Mouse (Mus musculus) hindbrain, embryonic 15.5 days (tissue): ENCODE measurements around the gene Rac3. TPM values are rescaled to one million over a fixed set of nuclear protein-coding genes. Genes with fewer than 3 reads are reported as not detected.

Experiments used
- ATAC-seq: fragments of 200-750 bp; cut with Nextera tagmentation; 2 replicates; pipeline ENCODE4 v1.8.0; 2017; ENCODE audit warnings: low read depth, moderate number of reproducible peaks, moderate TSS enrichment; ENCODE audit not compliant: low FRiP score
- H3K27ac ChIP-seq: fragments of 300-500 bp; sonication (generic); replicated peaks from 2 replicates; pipeline ENCODE4 v1.5.1; 2015; ENCODE audit warnings: mild to moderate bottlenecking, inconsistent platforms
- H3K27me3 ChIP-seq: fragments of 300-500 bp; sonication (generic); 2 replicates; pipeline ENCODE4 v1.6.1; 2015; ENCODE audit warnings: control low read depth, inconsistent platforms
- H3K36me3 ChIP-seq: fragments of 300-500 bp; sonication (generic); 2 replicates; pipeline ENCODE4 v1.6.1; 2015; ENCODE audit warnings: control low read depth, inconsistent platforms
- H3K4me1 ChIP-seq: fragments of 300-500 bp; sonication (generic); replicated peaks from 2 replicates; pipeline ENCODE4 v1.6.1; 2015; ENCODE audit warnings: control low read depth, inconsistent platforms
- H3K4me2 ChIP-seq: fragments of 300-500 bp; sonication (generic); 2 replicates; pipeline ENCODE4 v1.6.1; 2015; ENCODE audit warnings: moderate library complexity, mild to moderate bottlenecking, inconsistent platforms
- H3K4me3 ChIP-seq: fragments of 300-500 bp; sonication (generic); 2 replicates; pipeline ENCODE4 v1.5.1; 2015; ENCODE audit warnings: mild to moderate bottlenecking, inconsistent platforms
- H3K9ac ChIP-seq: fragments of 300-500 bp; sonication (generic); 2 replicates; pipeline ENCODE4 v1.6.1; 2015; ENCODE audit warnings: inconsistent platforms
- H3K9me3 ChIP-seq: fragments of 300-500 bp; sonication (generic); 2 replicates; pipeline ENCODE4 v1.6.1; 2016; ENCODE audit warnings: control low read depth, inconsistent platforms
- WGBS: fragments of 180-500 bp; shearing (Covaris S2); methylation state at CpG from one replicate; pipeline ENCODE4 v1.1.7; 2015; 5-methylcytosine and 5-hydroxymethylcytosine counted together
- polyA plus RNA-seq: library from polyadenylated mRNA; unstranded; fragments of >200 nt; fragmentation: Nextera tagmentation; extraction: Ambion mirVana; gene quantifications from 2 replicates; pipeline ENCODE4 v1.2.1, GENCODE M21; 2015

Rac3 gene
- polyA plus RNA-seq, 1 experiment from 2014 or later: 587 TPM

- Histone ChIP-seq H3K4me2 (no peak overlapping the region), H3K4me1 (peaks cover 30% of the 10 kb centered on the region), H3K27me3 (no peaks in the 10 kb centered on the region), H3K27ac (no peak overlapping the region), H3K9ac (no peak overlapping the region), H3K4me3 (no peak overlapping the region), H3K9me3 (no peaks in the 10 kb centered on the region), H3K36me3 (no peaks in the 10 kb centered on the region)
- 71% methylated on average over 2 of the region's 2 CpGs for WGBS
- ATAC-seq: no peak
Measured at GRCm38 (mm10) chr11:120709551-120709950, 11.7 kb upstream of the Rac3 start.

GRCm38 (mm10) chr11:120710672-120711071 is 10.6 kb upstream of the Rac3 start:
- Histone ChIP-seq H3K4me3 (no peak overlapping the region), H3K9me3 (no peaks in the 10 kb centered on the region), H3K27ac (no peak overlapping the region), H3K4me2 (no peak overlapping the region), H3K36me3 (peaks cover 1% of the 10 kb centered on the region; the same call in 1 of the 2 replicates), H3K4me1 (peaks cover 35% of the 10 kb centered on the region), H3K27me3 (no peaks in the 10 kb centered on the region), H3K9ac (no peak overlapping the region)
- WGBS: 65% methylated on average over 5 of the region's 5 CpGs
- ATAC-seq: no peak

- Histone ChIP-seq H3K4me2 (peak overlapping the region; percentile 100), H3K9me3 (no peaks in the 10 kb centered on the region), H3K36me3 (peaks cover 6% of the 10 kb centered on the region), H3K4me3 (no peak overlapping the region), H3K9ac (no peak overlapping the region), H3K27me3 (no peaks in the 10 kb centered on the region), H3K27ac (0 out of 2 replicates have a peak overlapping the region, but pooled peaks have one; percentile 85), H3K4me1 (peaks cover 33% of the 10 kb centered on the region)
- 63% methylated on average over 8 of the region's 8 CpGs for WGBS
- no peak for ATAC-seq
Measured at GRCm38 (mm10) chr11:120711980-120712604, 9.2 kb upstream of the Rac3 start.

- Histone ChIP-seq H3K27me3 (no peaks in the 10 kb centered on the region), H3K9me3 (no peaks in the 10 kb centered on the region), H3K27ac (peak overlapping the region; percentile 85), H3K4me1 (peaks cover 33% of the 10 kb centered on the region), H3K4me3 (peak overlapping the region; percentile 62), H3K36me3 (peaks cover 14% of the 10 kb centered on the region), H3K9ac (peak overlapping the region; percentile 60), H3K4me2 (peak overlapping the region; percentile 100)
- WGBS: 1% methylated on average over 38 of the region's 38 CpGs
- peak; percentile 60 for ATAC-seq
Measured at GRCm38 (mm10) chr11:120712771-120713568, 8.3 kb upstream of the Rac3 start.

- H3K36me3 ChIP-seq: peaks cover 14% of the 10 kb centered on the region
- no peaks in the 10 kb centered on the region for H3K27me3 ChIP-seq
- 2% methylated on average over 53 of the region's 53 CpGs for WGBS
Measured at GRCm38 (mm10) chr11:120713580-120714518, 7.4 kb upstream of the Rac3 start, which contains the start of the genes Cenpx and Lrrc45. Gene Cenpx (minus strand): TSS chr11:120713738. Gene Lrrc45 (plus strand): TSS chr11:120713925.

GRCm38 (mm10) chr11:120714546-120714945 is 6.7 kb upstream of the Rac3 start:
- peak overlapping the region; percentile 56 for H3K9ac ChIP-seq
- 63% methylated on average over 10 of the region's 10 CpGs for WGBS

More at GRCm38 (mm10) chr11:120713580-120714518, 7.4 kb upstream of the Rac3 start, which contains the start of the genes Cenpx and Lrrc45:
- H3K4me3 ChIP-seq: peak within 1 kb of the TSS; percentile 62
- ATAC-seq: peak; percentile 98
- H3K9me3 ChIP-seq: no peaks in the 10 kb centered on the region
- peak within 1 kb of the TSS; percentile 85 for H3K27ac ChIP-seq
- peak within 1 kb of the TSS; percentile 60 for H3K9ac ChIP-seq
- peaks cover 33% of the 10 kb centered on the region for H3K4me1 ChIP-seq
- peak within 1 kb of the TSS; percentile 100 for H3K4me2 ChIP-seq

GRCm38 (mm10) chr11:120715131-120715530 is 6.1 kb upstream of the Rac3 start:
- Histone ChIP-seq H3K4me1 (peaks cover 38% of the 10 kb centered on the region), H3K27ac (no peak overlapping the region), H3K9ac (no peak overlapping the region), H3K27me3 (no peaks in the 10 kb centered on the region), H3K9me3 (no peaks in the 10 kb centered on the region), H3K4me3 (no peak overlapping the region), H3K36me3 (peaks cover 18% of the 10 kb centered on the region), H3K4me2 (peak overlapping the region; percentile 100)
- 91% methylated on average over 9 of the region's 9 CpGs for WGBS
- no peak for ATAC-seq

More at GRCm38 (mm10) chr11:120714546-120714945, 6.7 kb upstream of the Rac3 start:
- Histone ChIP-seq H3K4me3 (peak overlapping the region; percentile 62), H3K4me2 (peak overlapping the region; percentile 100), H3K36me3 (peaks cover 14% of the 10 kb centered on the region), H3K4me1 (peaks cover 33% of the 10 kb centered on the region), H3K9me3 (no peaks in the 10 kb centered on the region), H3K27me3 (no peaks in the 10 kb centered on the region), H3K27ac (peak overlapping the region; percentile 57)
- no peak for ATAC-seq

- H3K4me3 ChIP-seq: no peak overlapping the region
- no peak overlapping the region for H3K27ac ChIP-seq
- WGBS: 88% methylated on average over 9 of the region's 9 CpGs
- peaks cover 18% of the 10 kb centered on the region for H3K36me3 ChIP-seq
- peaks cover 48% of the 10 kb centered on the region for H3K4me1 ChIP-seq
- H3K9ac ChIP-seq: no peak overlapping the region
- H3K27me3 ChIP-seq: no peaks in the 10 kb centered on the region
- no peak for ATAC-seq
- H3K9me3 ChIP-seq: no peaks in the 10 kb centered on the region
- no peak overlapping the region for H3K4me2 ChIP-seq
Measured at GRCm38 (mm10) chr11:120719242-120719641, 2.0 kb upstream of the Rac3 start.

- Histone ChIP-seq H3K36me3 (peaks cover 18% of the 10 kb centered on the region), H3K27me3 (no peaks in the 10 kb centered on the region), H3K27ac (no peak overlapping the region), H3K9me3 (no peaks in the 10 kb centered on the region), H3K4me3 (no peak overlapping the region), H3K9ac (no peak overlapping the region), H3K4me2 (peak overlapping the region; percentile 75; the same call in 1 of the 2 replicates), H3K4me1 (peaks cover 41% of the 10 kb centered on the region)
- ATAC-seq: no peak
- 90% methylated on average over 13 of the region's 13 CpGs for WGBS
Measured at GRCm38 (mm10) chr11:120719841-120720376, 1.4 kb upstream of the Rac3 start.

GRCm38 (mm10) chr11:120720450-120720849 is 820 bp upstream of the Rac3 start:
- 10% methylated on average over 17 of the region's 17 CpGs for WGBS
- peaks cover 35% of the 10 kb centered on the region for H3K4me1 ChIP-seq
- peak; percentile 24; the same call in 1 of the 2 replicates for ATAC-seq
- peak overlapping the region; percentile 81 for H3K27ac ChIP-seq
- H3K4me2 ChIP-seq: peak overlapping the region; percentile 75
- H3K27me3 ChIP-seq: no peaks in the 10 kb centered on the region
- peaks cover 18% of the 10 kb centered on the region for H3K36me3 ChIP-seq
- peak overlapping the region; percentile 89 for H3K9ac ChIP-seq
- H3K4me3 ChIP-seq: peak overlapping the region; percentile 57
- no peaks in the 10 kb centered on the region for H3K9me3 ChIP-seq

- 21% methylated on average over 21 of the region's 21 CpGs for WGBS
- ATAC-seq: no peak; the same call in 1 of the 2 replicates
- H3K27me3 ChIP-seq: no peaks in the 10 kb centered on the region
- peaks cover 40% of the 10 kb centered on the region for H3K4me1 ChIP-seq
- peak overlapping the region; percentile 57 for H3K4me3 ChIP-seq
- H3K9me3 ChIP-seq: no peaks in the 10 kb centered on the region
- H3K36me3 ChIP-seq: peaks cover 11% of the 10 kb centered on the region
- peak overlapping the region; percentile 81; the same call in 1 of the 2 replicates for H3K27ac ChIP-seq
- H3K9ac ChIP-seq: peak overlapping the region; percentile 89
- peak overlapping the region; percentile 75 for H3K4me2 ChIP-seq
Measured at GRCm38 (mm10) chr11:120722067-120722630, 879 bp downstream of the Rac3 start.
